Mouse (Mus musculus) stomach, postnatal 0 days (tissue): ENCODE measurements around the gene Tmem88b.

ENCODE experiments used
- CTCF ChIP-seq: IDR thresholded peaks from 2 replicates; pipeline ENCODE4 v1.5.1; 2016; ENCODE audit warnings: antibody characterized with exemption, low read depth, mild to moderate bottlenecking, moderate library complexity
- EP300 ChIP-seq: optimal IDR thresholded peaks from 2 replicates; pipeline ENCODE3; 2016; ENCODE audit warnings: antibody characterized with exemption

DNA sequence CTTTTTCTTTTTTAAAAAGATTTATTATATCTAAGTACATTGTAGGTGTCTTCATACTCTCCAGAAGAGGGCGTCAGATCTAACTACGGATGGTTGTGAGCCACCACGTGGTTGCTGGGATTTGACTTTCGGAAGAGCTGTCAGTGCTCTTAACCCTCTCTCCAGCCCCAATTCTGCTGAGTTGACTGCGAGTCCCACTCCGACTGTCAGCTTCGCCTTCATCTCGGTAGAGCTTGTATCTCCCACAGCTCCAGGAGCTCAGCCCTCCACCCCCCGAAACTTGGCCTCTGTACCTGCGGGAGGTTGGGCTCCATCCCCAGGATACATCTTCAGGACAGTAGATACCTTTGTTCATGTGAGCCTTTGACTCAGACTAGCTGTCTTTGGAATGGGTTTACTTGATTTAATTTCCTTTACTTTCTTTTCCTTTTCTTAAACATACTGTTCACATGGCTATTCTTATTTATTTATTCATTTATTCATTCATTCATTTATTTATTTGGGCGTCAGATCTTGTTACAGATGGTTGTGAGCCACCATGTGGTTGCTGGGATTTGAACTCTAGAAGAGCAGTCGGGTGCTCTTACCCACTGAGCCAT is 17.2 kb upstream of the Tmem88b start, which contains the start of gene Mrpl20:
- no peak for TF ChIP-seq EP300
- peak; percentile 55 for TF ChIP-seq CTCF
